Mouse (Mus musculus) T-helper 2 cell (primary cell): ENCODE data around the gene Gm31571.
"Not testable (repeated sequence)": the region's sequence is repeated elsewhere in the genome, so short reads cannot be mapped to it uniquely, and the experiment has no call there.

Experiments
- in situ Hi-C: fragments of 300-600 bp; cut with MboI, MseI; formaldehyde crosslinking; loops from one replicate; pipeline ENCODE4 v1.15.1; 2025; ENCODE audit warnings: high pct_unique_total_duplicates

Gene Gm31571

GRCm38 (mm10) chrY:22051253-22051652, at the start of gene Gm31571:
Gene Gm31571, minus strand, starts transcription at chrY:22051353.
- in situ Hi-C loops = not testable (repeated sequence)
